Mouse (Mus musculus): ENCODE results near the gene Hcn1. TPM values are rescaled to one million over a fixed set of nuclear protein-coding genes. Genes with fewer than 3 reads are reported as not detected.

The Hcn1 gene
- total and polyA plus RNA-seq, 3 experiments = not detected

DNA sequence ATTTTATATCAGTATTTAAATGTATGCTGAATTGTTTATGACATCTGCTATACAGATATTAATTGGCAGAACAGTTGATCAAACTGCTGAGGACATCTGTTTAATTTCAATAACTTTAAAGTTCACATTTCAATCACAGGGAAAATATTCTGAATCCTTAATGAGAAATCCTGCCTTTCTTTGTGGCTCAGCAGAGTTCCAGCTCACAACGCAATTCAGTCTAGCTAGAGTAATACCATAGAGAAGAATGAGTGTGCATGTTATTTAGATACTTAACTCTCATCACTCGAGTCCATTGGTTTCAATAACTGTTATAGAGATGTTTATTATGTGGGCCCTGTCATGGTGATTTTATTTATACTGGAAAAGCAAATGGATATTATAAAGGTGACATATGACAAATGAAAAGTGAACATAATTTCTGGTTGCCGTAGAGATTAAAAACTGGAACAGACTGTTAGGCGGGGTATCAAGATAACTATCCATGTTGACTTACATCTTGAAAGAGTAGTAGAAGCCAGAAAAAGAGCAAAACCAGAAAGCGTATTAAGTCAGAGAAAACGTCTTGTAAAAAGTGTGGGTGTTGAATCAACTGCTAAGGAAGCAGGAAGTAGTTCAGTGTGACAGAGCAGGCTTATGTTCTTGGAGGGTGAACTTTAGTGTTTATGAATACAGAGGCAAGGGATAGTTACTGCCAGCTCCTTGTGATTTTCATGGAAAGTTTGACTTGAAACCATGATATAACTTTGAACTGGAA is 250.0 kb downstream of the Hcn1 start:
- H3K9ac ChIP-seq (ENCODE audit: control insufficient read depth, low read depth, low read length, poor library complexity, severe bottlenecking) = no peak overlapping the region
- TF ChIP-seq GATA1 (IDR thresholded peaks at IDR 0.05; ENCODE audit: low read depth, low read length) = no peak
- no peak for TF ChIP-seq JUND (IDR thresholded peaks at IDR 0.05; ENCODE audit: low read depth, low read length)
- TF ChIP-seq ZC3H11A (IDR thresholded peaks at IDR 0.05; ENCODE audit: low read depth, low read length) = no peak
- TF ChIP-seq CHD2 (IDR thresholded peaks at IDR 0.05; ENCODE audit: low read length) = no peak
- TF ChIP-seq MAZ (IDR thresholded peaks at IDR 0.05; ENCODE audit: low read depth, low read length) = no peak
- no peak for DNase-seq (ENCODE audit: low read depth, low spot score)

DNA sequence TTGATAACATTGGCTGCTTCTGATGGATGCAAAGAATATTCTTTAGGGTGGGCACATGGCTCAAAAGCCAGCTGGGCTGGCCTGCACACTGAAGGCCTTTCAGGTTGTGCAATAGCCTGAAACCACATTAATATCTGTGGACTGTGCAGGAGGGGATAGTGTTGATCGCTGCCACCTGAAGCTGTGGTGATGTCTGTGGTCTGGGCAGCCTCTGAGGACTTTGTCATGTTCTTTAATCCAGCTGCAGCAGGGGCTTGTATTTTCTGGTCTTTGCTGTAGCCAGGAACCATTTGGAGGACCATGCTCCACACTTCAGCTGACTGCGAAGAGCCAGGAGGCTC is 250.6 kb downstream of the Hcn1 start:
- H3K79me2 ChIP-seq (ENCODE audit: control insufficient read depth, insufficient read depth, low read length, poor library complexity) = no peaks in the 10 kb centered on the region
- no peaks in the 10 kb centered on the region for H3K9me3 ChIP-seq (replicated peaks; ENCODE audit: insufficient read depth, low read length)
- H3K9ac ChIP-seq (ENCODE audit: control insufficient read depth, low read depth, low read length, poor library complexity, severe bottlenecking) = no peak overlapping the region
- no peak for DNase-seq (ENCODE audit: low read depth, low spot score)
- no peak overlapping the region for H3K4me3 ChIP-seq (ENCODE audit: control insufficient read depth in 1 of 2, insufficient read depth in 1 of 2, low read depth in 2 of 2, low read length in 2 of 2)
- H3K27me3 ChIP-seq (ENCODE audit: control insufficient read depth in 1 of 2, insufficient read depth in 2 of 2, low read length in 2 of 2) = no peaks in the 10 kb centered on the region
- H3K4me1 ChIP-seq (ENCODE audit: control insufficient read depth in 1 of 2, insufficient read depth in 2 of 2, low read length in 2 of 2) = no peaks in the 10 kb centered on the region
- no peak for TF ChIP-seq ZKSCAN1 (IDR thresholded peaks at IDR 0.05; ENCODE audit: low read depth, low read length)
- TF ChIP-seq TCF12 (IDR thresholded peaks at IDR 0.05; ENCODE audit: low read depth, low read length) = no peak
- no peak for TF ChIP-seq MAZ (IDR thresholded peaks at IDR 0.05; ENCODE audit: low read depth, low read length)
- no peak for TF ChIP-seq RAD21 (IDR thresholded peaks at IDR 0.05; ENCODE audit: low read depth, low read length)
- no peak for TF ChIP-seq JUND (IDR thresholded peaks at IDR 0.05; ENCODE audit: low read depth, low read length)
- no peak for TF ChIP-seq CHD1 (IDR thresholded peaks at IDR 0.05; ENCODE audit: low read depth, low read length)
- TF ChIP-seq MYB (IDR thresholded peaks at IDR 0.05; ENCODE audit: low read depth, low read length) = no peak
- no peak for TF ChIP-seq CTCF (IDR thresholded peaks at IDR 0.05 in 2 of 3, conservative IDR thresholded peaks at IDR 0.05 in 1 of 3; ENCODE audit: control insufficient read depth in 1 of 3, insufficient read depth in 1 of 3, low read depth in 2 of 3, low read length in 3 of 3, poor library complexity in 1 of 3, severe bottlenecking in 1 of 3)
- TF ChIP-seq MXI1 (IDR thresholded peaks at IDR 0.05; ENCODE audit: low read depth, low read length) = no peak
- no peak for TF ChIP-seq SIN3A (IDR thresholded peaks at IDR 0.05; ENCODE audit: low read length)
- no peak for TF ChIP-seq CHD2 (IDR thresholded peaks at IDR 0.05; ENCODE audit: low read length)
- TF ChIP-seq ZNF384 (IDR thresholded peaks at IDR 0.05; ENCODE audit: low read depth, low read length) = no peak
- H3K36me3 ChIP-seq (ENCODE audit: control insufficient read depth in 1 of 2, insufficient read depth in 2 of 2, low read length in 2 of 2) = no peaks in the 10 kb centered on the region
- H3K27ac ChIP-seq (ENCODE audit: control insufficient read depth, low read depth, low read length) = no peak overlapping the region

More for the DNA sequence above, 250.0 kb downstream of the Hcn1 start:
- Histone ChIP-seq H3K4me1 (ENCODE audit: control insufficient read depth in 1 of 2, insufficient read depth in 2 of 2, low read length in 2 of 2) (no peaks in the 10 kb centered on the region), H3K4me3 (ENCODE audit: control insufficient read depth in 1 of 2, insufficient read depth in 1 of 2, low read depth in 2 of 2, low read length in 2 of 2) (no peak overlapping the region), H3K27me3 (ENCODE audit: control insufficient read depth in 1 of 2, insufficient read depth in 2 of 2, low read length in 2 of 2) (no peaks in the 10 kb centered on the region), H3K9me3 (replicated peaks; ENCODE audit: insufficient read depth, low read length) (no peaks in the 10 kb centered on the region), H3K27ac (ENCODE audit: control insufficient read depth, low read depth, low read length) (no peak overlapping the region), H3K36me3 (ENCODE audit: control insufficient read depth in 1 of 2, insufficient read depth in 2 of 2, low read length in 2 of 2) (no peaks in the 10 kb centered on the region), H3K79me2 (ENCODE audit: control insufficient read depth, insufficient read depth, low read length, poor library complexity) (no peaks in the 10 kb centered on the region)

DNA sequence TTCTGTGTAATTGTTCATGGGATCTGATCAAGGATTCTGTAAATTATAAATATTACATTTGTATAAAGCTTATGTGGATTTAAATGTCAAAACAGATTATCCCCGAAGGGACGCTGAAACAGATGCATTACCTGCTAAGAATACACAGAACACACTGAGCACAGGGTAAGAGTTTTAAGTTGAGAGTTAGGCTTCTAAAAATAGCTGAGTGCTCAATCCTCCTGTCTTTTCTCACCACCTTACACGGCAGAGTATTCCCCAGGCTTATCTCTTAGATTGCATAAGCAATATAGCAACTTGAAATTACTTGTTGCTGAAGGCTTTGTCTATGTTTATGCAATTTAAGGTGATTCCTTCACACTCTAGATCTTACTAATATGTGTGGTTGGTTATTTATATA is 256.3 kb downstream of the Hcn1 start:
- Histone ChIP-seq H3K79me2 (ENCODE audit: control insufficient read depth, insufficient read depth, low read length, poor library complexity) (no peaks in the 10 kb centered on the region), H3K4me1 (ENCODE audit: control insufficient read depth in 1 of 2, insufficient read depth in 2 of 2, low read length in 2 of 2) (no peaks in the 10 kb centered on the region), H3K36me3 (ENCODE audit: control insufficient read depth in 1 of 2, insufficient read depth in 2 of 2, low read length in 2 of 2) (no peaks in the 10 kb centered on the region), H3K27ac (ENCODE audit: control insufficient read depth, low read depth, low read length) (no peak overlapping the region), H3K4me3 (ENCODE audit: control insufficient read depth in 1 of 2, insufficient read depth in 1 of 2, low read depth in 2 of 2, low read length in 2 of 2) (no peak overlapping the region), H3K27me3 (ENCODE audit: control insufficient read depth in 1 of 2, insufficient read depth in 2 of 2, low read length in 2 of 2) (no peaks in the 10 kb centered on the region), H3K9me3 (replicated peaks; ENCODE audit: insufficient read depth, low read length) (no peaks in the 10 kb centered on the region), H3K9ac (ENCODE audit: control insufficient read depth, low read depth, low read length, poor library complexity, severe bottlenecking) (no peak overlapping the region)
- DNase-seq (ENCODE audit: low read depth, low spot score) = no peak
- no peak for TF ChIP-seq TAL1 (IDR thresholded peaks at IDR 0.05; ENCODE audit: low read length)
